Mouse (Mus musculus): Measurements from ENCODE around the gene Micu1.

The Micu1 gene

DNA sequence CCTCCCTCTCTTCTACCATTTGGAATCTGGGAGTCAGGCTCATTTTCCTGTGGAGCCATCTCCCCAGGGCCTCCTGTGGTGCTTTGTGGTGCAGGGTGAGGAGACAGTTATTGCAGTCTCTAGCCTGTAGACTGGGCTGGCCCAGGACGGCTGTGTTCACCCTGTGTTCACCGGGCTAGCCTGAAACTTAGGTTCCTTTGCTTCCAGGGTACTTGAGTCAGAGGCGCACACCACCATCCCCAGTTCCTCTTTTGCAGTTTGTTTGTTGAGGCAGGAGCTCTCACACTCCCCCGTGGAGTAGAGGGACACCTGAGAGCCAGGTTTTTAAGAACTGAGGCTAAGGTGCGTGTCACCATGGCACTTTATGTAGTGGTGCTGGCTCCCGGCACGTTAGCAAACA lies 187.1 kb downstream of the Micu1 start:
- DNase-seq = no peak

DNA sequence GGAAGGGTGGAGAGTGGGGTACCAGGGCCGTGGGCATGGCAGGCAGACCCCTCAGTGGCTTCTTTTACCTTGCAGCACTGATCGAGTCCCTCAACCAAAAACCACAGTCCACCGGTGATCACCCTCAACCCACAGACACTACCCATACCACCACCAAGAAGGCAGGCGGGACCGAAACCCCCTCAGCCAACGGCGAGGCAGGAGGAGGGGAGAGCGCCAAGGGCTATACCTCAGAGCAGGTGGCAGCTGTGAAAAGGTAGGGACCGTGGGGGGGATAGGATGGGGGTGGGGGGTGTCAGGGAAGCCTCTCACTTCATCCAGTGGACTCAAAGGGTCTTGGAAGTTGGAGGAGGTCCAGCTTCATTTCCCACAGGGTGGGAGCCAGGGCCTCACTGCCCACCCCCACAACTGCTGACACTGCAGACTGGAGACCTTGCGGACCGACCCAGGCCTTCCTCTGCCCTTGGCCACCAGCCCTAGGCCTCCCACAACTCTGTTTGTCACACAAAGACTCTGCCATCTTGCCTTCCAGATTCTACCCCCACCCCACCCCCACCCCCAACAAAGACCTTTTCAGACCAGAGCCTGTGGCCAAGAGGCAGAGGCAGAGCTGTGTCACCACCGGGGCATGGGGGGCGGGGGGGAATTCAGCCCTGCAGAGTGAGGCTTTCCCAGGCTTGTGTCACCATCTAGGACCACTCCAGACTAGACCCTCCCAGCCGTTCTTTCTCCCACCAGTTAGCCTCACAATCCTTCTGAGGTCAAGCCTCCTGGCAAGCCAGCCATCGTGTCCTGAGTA lies 187.9 kb downstream of the Micu1 start:
- no peak for DNase-seq

DNA sequence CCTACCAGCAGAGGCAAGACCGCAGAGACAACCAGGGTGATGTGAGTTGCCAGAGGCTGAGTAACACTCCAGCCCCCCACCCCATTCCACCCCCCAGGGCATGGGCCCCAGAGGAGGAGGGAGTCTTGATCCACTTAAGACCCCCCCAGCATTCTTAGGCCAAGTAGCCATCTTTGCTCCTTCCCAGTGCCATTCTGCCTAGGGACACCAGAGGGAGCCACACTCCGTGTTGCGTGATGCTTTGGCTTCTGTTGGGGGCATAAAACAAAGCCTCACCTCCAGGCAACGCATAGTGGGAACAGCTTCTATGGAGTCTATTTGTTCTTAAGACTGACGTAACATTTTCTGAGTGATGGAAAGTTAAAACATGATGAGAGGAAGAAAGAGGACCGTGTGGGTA lies 190.7 kb downstream of the Micu1 start:
- DNase-seq = peak; percentile 57 to 71

DNA sequence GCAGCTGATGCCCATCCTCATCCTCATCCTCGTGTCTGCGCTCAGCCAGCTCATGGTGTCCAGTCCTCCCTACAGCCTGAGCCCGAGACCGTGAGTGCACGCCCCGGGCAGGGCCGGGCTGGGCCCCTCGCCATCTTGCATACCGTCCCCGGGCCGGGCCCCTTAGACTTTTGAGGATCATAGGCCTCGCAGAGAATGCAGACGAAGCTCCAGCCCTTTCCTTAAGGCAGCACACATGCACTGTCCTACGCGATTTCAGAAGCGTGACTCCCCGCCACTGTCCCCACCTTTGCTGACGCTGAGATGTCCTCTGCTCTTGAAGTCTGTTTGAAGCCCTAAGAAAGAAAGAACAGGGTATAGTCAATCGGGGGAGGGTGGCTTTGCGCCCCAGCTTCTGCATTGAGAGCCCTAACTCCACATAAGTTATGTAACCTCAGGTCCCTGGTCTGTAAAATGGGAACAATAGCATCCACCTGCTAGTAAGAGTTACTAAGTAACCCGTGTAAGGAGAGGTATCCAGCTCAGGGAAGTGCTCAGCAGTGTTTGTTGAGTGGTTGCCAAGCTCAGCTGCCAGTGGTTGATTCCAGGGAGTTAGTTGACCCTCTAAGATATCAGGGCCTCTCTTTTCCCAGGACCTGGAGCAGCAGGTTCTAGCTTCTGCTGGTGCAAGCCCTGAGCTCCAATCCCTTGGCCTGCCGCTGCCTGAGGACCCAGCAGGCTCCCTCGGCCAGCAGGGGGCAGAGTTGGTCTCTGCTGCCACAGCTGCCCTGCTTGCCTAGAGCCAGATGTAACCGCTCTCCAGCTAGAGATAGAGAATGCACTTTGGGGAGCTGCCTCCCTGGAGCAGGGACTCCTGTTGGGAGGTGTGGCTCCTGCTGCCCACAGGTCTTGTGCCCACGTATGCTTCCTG lies 192.2 kb downstream of the Micu1 start:
- DNase-seq = peak; percentile 77 to 91

DNA sequence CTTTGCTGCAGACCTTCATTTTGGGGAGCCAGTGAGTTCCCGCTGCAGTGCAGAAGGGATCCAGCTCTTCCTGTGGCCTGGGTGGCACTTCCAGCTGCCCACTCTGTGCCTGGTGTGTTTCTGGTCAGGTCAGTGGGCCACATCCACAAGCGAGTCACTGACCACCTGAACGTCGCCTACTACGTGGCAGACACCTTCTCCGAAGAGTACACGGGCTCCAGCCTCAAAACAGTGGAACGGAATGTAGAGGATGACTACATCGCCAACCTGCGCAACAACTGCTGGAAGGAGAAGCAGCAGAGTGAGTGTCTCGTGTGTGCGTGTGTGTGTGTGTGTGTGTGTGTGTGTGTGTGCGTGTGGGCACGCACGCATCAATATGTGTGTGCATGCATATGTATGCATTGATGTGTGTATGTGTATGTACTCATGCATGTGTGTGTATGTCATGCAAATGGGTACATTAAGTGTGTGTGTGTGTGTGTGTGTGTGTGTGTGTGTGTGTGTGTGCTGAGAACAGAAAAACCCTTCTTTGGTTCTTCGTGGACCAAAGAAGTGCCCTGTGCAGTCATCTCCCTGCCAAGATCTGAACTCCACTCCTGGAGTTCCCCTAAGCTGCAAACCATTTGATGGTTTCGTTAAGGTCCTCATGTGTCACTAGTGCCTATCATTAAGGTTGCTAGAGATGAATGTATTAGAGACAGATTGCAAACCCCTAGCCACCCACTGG lies 193.3 kb downstream of the Micu1 start:
- DNase-seq = no peak

DNA sequence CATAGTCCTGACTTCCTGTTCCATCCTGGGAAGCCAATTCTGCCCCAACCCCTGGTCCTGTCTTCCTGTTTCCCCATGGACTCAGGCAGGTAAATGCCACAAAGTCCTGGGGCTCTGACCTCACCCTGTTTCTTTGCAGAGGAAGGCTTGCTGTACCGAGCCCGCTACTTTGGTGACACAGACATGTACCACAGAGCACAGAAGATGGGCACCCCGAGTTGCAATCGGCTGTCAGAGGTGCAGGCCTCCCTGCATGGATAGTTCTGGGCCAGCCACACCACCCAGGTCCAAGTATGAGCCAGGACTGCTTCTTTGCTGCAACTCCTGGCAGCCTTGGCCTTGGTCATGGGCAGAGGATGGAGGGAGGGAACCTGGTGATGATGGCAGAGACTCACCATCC lies 193.9 kb downstream of the Micu1 start:
- no peak for DNase-seq

DNA sequence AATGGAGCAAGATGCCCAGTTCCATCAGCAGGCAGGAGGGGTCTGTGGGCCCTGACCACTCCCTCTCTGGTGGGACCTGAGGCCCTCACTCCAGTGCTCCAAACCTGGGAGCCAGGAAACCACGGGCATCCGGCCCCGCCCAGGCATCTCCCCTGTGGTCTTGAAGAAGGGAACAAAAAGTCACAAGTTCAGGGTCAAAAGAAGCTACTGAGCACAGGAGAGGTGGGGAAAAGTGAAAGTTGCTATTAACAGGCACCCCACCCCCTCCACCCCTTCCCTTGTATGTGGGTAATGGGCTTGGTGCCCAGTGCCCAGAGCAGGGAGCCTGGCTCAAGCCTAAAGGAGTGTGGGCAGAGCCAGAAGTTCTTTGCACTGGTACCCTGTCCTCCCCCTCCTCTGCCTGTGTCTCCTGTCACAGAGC lies 194.6 kb downstream of the Micu1 start:
- peak; percentile 85 to 87 for DNase-seq

DNA sequence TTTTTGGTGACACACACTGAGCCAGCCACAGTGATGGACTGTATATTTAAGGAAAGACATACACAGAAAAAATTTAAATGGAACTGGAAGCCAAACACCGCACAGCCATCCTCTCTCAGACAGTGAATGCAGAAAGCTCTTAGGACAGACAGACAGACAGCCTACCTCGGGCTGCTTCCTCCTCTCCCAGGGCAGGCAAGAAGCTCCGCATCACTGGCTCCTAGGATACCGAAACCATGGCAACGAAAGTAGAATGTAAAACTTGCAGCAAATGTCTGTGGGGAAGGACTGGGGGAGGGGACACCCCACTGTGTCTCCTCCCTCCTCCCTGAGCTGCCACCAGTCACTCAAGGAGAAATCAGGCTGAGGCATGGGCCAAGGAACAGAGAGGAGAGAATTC lies 195.2 kb downstream of the Micu1 start:
- DNase-seq = no peak

DNA sequence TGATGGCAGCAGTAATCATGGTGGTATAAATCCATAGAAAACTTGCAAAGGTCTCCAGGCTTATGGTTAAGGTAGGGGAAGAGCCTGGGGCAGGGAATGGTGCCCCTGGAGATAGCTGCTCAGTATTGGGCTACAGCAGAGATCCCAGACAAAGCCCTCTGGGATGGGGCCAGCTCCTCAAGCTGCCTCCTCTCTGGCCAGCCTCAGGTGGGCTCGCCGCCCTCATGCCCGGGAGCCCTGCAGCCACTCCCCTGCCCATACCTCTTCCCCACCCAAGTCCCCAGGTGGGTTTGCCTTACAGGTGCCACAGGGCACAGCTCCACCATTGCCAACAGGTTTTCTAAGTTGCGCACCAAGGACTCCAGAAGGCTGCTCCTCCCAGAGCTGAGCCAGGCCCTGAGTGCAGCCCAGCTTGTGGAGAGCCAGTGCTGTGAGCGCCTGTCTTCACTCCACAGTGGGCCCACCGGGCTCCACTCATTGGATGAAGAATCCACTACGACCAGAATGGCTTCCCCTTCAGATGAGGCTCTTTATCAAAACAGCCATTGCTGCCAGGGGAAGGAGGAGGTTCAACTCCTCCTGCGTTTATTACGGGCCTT lies 196.0 kb downstream of the Micu1 start:
- DNase-seq = no peak

DNA sequence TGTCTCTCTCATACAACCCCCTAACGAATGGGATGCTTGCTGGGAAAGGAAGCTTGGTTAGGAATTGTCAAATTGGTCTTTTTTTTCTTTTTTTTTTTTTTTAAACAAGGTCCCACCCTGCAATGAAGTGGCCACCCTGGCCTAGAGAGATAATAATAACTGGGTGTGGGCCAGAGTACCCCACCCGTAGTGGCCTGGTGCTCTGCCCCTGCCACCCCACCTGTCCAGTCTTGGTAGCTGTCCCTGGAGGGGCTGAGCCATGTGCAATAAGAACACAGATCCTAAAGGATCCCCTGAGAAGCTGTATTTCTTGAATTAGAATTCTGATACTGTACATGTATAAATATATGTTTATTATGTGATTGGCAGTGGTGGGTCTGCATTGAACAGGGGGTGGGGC lies 196.7 kb downstream of the Micu1 start:
- no peak for DNase-seq

DNA sequence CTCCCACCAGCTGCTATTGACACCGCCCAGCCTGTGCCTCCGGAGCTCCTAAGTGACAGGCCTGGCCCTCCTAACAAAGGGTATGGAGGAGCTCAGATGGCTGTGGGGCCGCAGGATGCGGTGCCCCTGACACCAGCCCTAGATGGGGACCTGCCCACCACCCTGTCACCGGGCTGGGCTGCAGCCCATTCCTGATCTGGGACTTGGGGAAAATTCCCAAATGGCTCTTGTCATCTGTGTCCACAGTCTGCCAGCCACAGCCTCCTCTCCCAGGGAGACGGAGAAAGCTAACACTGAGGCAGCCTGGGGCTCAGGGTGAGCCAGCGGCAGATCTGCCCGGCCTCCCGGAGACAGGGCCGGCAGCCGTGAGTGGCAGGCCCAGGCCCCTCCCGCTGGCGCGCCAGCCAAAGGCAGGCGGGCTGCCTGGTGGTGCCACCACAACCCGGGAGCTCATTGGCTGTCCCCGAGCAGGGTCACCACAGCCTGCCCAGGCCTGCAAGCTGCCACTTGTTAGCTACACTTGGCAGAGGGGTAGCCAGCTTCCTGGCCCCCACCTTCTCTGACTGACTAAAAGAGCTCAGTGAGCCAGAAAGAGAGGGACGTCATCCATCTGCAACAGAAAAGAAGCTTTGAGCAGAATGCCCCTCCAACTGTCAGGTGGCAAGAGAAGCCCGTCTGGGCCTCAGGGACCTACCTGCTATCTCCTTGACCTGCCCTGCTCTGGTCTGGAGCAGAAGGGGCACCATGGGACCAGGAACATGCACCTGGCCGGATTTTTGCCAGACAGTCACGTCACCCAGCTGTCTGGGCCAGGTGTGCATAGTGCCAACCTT lies 197.3 kb downstream of the Micu1 start:
- DNase-seq = peak; percentile 83 to 94

DNA sequence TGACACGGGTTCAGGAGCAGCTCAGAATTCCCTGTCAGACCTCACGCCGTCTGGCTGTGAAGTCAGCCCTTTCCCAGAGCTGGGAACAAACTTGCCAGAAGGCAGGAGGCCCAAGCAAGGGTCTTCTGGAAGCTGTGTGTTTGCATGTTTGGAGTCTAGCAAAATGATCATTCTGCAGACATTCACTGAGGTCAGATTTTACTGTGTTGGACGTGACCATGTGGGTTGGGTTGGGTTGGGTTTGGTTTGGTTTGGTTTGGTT lies 197.8 kb downstream of the Micu1 start:
- no peak for DNase-seq

DNA sequence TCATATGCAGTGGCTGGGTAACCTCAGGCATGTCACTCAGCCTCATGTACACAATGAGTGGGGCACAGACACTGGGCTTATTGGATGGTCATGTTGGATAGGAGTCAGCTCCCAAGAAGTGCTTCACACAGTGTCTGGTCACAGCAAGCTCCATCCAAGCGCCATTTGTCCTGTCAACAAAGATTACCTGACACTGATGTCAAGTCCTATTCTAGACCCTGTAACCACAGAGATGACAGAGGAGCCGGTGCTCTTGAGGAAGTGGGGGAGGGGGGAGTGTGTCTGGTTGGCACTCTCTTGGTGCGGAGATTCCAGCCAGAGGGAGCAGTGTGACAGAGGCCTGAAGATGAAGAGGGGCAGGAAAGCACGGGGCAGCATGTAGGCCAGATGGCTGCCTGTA lies 198.7 kb downstream of the Micu1 start:
- peak in 1 of 2 experiments; percentile 40 for DNase-seq

DNA sequence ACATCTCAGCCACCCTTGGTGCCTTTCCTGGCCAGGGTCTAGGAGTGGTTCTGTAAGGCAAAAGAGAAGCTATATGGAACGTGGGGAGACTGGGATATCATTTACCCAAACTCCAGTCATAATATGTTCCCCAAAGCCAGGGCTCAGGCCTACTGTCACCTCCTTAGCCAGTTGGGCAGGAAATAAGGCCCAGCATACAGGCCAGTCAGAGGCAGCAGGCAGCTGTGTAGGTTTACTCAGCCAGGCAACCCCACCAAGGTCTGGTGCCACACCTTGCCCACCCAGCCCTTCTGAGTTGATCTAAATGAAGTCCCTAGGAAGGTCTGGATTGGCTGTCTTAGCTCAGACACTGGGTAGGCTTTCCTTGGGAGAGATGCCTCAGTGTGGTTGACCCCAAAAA lies 199.2 kb downstream of the Micu1 start:
- DNase-seq = peak in 1 of 2 experiments; percentile 15

DNA sequence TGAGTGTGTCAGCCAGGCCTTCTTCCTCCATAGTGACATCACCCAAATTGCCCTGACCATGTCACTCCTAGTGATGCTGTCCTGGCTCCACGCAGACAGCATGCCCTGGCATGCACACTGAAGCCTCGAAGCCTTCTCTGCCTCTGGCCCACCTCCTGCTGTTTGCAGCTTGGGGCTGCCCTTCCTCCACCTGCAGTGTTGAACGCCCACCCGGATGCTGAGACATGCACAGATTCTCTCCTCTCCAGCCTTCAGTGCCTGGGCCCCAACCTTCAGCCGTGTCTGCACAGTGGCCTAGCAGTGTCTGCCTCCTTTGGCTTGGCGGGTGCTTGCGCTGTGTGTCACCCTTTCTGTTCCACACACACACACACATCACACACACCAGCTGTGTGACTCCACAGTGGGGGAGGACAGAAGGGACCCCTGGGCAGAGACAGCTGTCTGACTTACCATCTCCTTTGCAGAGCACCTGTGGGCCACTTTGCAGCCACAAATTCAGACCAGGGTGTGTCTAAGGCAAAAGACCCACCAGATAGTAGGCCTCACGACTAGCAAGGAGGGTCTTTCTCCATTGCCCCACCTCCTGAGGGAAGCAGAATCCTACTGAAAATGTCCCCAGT lies 199.8 kb downstream of the Micu1 start:
- DNase-seq = peak in 1 of 2 experiments; percentile 57

DNA sequence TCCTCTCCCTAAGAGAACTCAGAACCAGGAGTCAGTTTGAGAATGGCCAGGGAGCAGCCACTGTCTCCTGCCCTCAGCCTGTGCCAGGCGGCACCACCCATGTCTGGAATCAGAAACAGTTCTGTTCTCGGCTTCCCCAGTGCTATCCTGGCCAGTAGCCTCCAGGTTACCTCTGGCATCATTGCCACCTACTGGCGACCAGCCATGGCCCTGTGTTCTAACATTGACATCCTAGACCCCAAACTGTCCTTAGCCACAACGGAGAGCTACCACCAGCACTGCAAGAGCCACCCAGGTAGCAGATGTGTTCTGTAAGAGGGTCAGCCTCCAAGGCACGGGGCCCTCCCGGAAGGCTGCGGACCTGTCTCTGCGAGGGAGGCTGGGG lies 200.3 kb downstream of the Micu1 start:
- peak in 1 of 2 experiments; percentile 3 for DNase-seq

DNA sequence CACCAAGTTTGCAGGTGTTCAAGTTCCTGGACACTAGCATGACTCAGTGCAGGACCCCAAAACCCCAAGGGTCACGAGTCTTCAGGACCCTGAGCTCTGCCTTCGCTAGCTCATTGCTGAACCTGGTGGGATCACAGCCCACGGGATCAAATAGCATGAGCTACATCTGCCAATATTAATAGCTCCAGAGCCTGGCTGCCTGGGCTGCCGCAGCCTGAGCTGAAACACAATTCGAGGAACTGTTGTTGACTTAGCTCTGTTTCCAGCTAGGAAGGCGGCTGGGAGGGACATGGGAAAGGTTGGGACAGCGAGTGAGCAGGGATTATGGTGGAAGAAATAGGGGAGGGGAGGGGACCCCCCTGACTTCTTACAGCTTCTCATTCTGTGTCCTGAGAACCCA lies 200.9 kb downstream of the Micu1 start:
- DNase-seq = no peak

DNA sequence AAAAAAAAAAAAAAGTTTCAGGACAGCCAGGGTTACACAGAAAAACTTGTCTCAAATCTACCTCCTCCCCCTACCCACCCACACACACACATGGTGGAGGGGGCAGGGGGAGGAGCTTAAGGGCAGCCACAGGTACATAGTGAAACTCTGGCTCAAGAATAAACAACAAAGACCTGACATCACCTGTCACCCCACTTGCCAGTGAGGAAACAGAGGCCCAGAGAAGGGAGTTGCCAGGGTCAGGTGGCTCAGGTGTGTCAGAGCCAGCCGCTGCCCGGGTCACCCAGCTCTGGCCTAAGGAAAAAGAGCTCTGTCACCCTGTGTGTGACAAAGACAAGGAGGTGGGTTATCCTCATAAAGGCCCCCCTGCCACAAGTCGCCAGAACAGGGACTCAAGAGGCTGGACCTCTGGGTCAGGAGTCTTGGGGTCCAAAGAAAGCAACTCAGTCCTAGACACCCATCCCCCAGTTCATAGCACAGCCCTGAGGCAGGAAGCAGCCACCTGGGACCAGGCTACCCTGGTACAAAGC lies 204.9 kb downstream of the Micu1 start:
- peak; percentile 20 to 22 for DNase-seq

DNA sequence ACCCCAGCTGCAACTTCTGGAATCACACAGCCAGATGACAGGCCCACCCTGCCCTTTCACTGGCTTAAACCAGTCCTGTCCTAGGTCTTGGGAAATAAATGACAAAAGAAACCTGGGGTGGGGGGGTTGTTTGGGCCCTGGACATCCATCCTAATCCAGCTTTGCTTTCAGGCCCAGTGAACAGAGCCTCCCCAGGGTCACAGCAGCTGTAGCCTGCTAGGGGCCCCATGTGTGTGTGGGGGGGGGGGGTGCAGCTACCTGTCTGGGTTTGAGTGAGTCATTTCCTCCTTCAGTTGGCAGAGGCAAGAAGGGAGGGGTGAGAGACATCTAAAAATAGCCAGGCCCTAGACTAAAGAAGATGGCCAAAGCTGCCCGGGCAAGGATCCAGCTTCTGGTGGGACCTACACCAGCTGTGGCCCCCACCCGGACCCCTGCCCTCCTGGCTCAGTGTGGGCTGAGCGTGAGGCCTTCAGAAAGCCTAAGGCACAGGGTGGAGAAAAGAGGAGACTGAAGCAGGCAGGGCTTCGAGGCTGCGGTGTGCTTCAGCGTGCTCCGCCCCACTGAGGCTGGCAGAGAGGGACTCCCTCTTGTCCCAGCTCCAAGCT lies 205.5 kb downstream of the Micu1 start:
- peak; percentile 30 to 55 for DNase-seq

DNA sequence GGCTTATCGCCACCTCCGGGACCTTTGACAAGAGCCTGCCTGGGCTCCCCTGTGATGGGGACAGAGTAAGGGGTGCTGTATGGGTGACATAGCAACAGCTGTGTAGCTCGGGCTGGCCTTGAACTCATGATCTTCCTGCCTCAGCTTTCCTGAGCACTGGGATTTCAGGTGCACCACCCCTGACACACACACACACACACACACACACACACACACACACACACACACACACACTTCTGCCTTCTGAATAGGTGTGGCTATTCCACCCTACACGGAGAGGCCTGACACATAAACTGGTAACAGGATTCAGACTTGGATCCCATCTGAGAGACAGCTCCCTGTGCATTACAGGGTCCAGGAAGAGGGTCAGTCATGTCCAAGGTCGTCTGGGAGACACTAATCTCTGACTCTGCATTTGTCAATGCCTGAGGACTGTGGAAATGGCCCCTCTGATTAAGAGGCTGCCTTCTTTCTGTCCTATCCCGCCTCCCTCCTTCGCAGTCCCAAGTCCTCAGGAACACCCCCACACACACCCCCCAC lies 206.6 kb downstream of the Micu1 start:
- DNase-seq = peak in 1 of 2 experiments; percentile 4

Measured in spleen, adult 18-20 months (tissue).